Mouse (Mus musculus): ENCODE data around the gene Lrp2. TPM values are rescaled to one million over a fixed set of nuclear protein-coding genes. Genes with fewer than 3 reads are reported as not detected.

The Lrp2 gene
- total RNA-seq, 1 experiment, result 124 TPM

- TF ChIP-seq ZNF384 (IDR thresholded peaks at IDR 0.05; ENCODE audit: low read depth, low read length), result no peak
- no peak for TF ChIP-seq HCFC1 (IDR thresholded peaks at IDR 0.05; ENCODE audit: borderline replicate concordance, insufficient read depth, low read length)
- no peak for TF ChIP-seq CHD2 (IDR thresholded peaks at IDR 0.05; ENCODE audit: low read depth, low read length)
- no peak for TF ChIP-seq ZC3H11A (IDR thresholded peaks at IDR 0.05; ENCODE audit: borderline replicate concordance, low read depth, low read length)
- no peak for TF ChIP-seq MAFK (IDR thresholded peaks at IDR 0.05; ENCODE audit: insufficient read depth, low read depth, low read length)
- Histone ChIP-seq H3K9ac (ENCODE audit: insufficient read depth, low read depth, low read length, poor library complexity, severe bottlenecking) (no peak overlapping the region), H3K4me3 (ENCODE audit: insufficient read depth in 1 of 2, low read depth in 1 of 2, low read length in 2 of 2, poor library complexity in 1 of 2, severe bottlenecking in 1 of 2) (no peak overlapping the region), H3K4me1 (ENCODE audit: control insufficient read depth in 2 of 2, insufficient read depth in 2 of 2, low read length in 2 of 2, poor library complexity in 1 of 2) (no peaks in the 10 kb centered on the region), H3K27ac (ENCODE audit: insufficient read depth, low read depth, low read length, poor library complexity, severe bottlenecking) (no peak overlapping the region), H3K36me3 (ENCODE audit: control insufficient read depth, insufficient read depth, low read length, poor library complexity, severe bottlenecking) (peaks cover 12% of the 10 kb centered on the region; the same call in 1 of the 2 replicates), H3K9me3 (ENCODE audit: control insufficient read depth, insufficient read depth, low read depth, low read length) (no peaks in the 10 kb centered on the region)
- in situ Hi-C loops (cut with MboI; ENCODE audit: low sequenced_read_pairs in 2 of 2, unreplicated experiment in 2 of 2), result no loop called here
- DNase-seq (ENCODE audit: low read depth, low spot score), result no peak
Measured at GRCm38 (mm10) chr2:69471837-69472236, 114.0 kb downstream of the Lrp2 start.

- Histone ChIP-seq H3K4me1 (ENCODE audit: control insufficient read depth in 2 of 2, insufficient read depth in 2 of 2, low read length in 2 of 2, poor library complexity in 1 of 2) (no peaks in the 10 kb centered on the region), H3K9me3 (ENCODE audit: control insufficient read depth, insufficient read depth, low read depth, low read length) (no peaks in the 10 kb centered on the region), H3K4me3 (ENCODE audit: insufficient read depth in 1 of 2, low read depth in 1 of 2, low read length in 2 of 2, poor library complexity in 1 of 2, severe bottlenecking in 1 of 2) (no peak overlapping the region), H3K36me3 (ENCODE audit: control insufficient read depth, insufficient read depth, low read length, poor library complexity, severe bottlenecking) (peaks cover 19% of the 10 kb centered on the region; the same call in 1 of the 2 replicates), H3K9ac (ENCODE audit: insufficient read depth, low read depth, low read length, poor library complexity, severe bottlenecking) (no peak overlapping the region), H3K27ac (ENCODE audit: insufficient read depth, low read depth, low read length, poor library complexity, severe bottlenecking) (no peak overlapping the region)
- DNase-seq (ENCODE audit: low read depth, low spot score), result no peak
- TF ChIP-seq ZNF384 (IDR thresholded peaks at IDR 0.05; ENCODE audit: low read depth, low read length) (no peak), HCFC1 (IDR thresholded peaks at IDR 0.05; ENCODE audit: borderline replicate concordance, insufficient read depth, low read length) (no peak), MAFK (IDR thresholded peaks at IDR 0.05; ENCODE audit: insufficient read depth, low read depth, low read length) (no peak), CHD2 (IDR thresholded peaks at IDR 0.05; ENCODE audit: low read depth, low read length) (no peak), ZC3H11A (IDR thresholded peaks at IDR 0.05; ENCODE audit: borderline replicate concordance, low read depth, low read length) (no peak)
- in situ Hi-C loops (cut with MboI; ENCODE audit: low sequenced_read_pairs in 2 of 2, unreplicated experiment in 2 of 2), result no loop called here
Measured at GRCm38 (mm10) chr2:69463609-69464008, 122.3 kb downstream of the Lrp2 start.

GRCm38 (mm10) chr2:69459481-69459880, 126.4 kb downstream of the Lrp2 start:
- no peak overlapping the region for H3K27ac ChIP-seq (ENCODE audit: insufficient read depth, low read depth, low read length, poor library complexity, severe bottlenecking)
- TF ChIP-seq CHD2 (IDR thresholded peaks at IDR 0.05; ENCODE audit: low read depth, low read length) (no peak), HCFC1 (IDR thresholded peaks at IDR 0.05; ENCODE audit: borderline replicate concordance, insufficient read depth, low read length) (no peak), ZC3H11A (IDR thresholded peaks at IDR 0.05; ENCODE audit: borderline replicate concordance, low read depth, low read length) (no peak), ZNF384 (IDR thresholded peaks at IDR 0.05; ENCODE audit: low read depth, low read length) (no peak), MAFK (IDR thresholded peaks at IDR 0.05; ENCODE audit: insufficient read depth, low read depth, low read length) (no peak)
- no peaks in the 10 kb centered on the region for H3K4me1 ChIP-seq (ENCODE audit: control insufficient read depth in 2 of 2, insufficient read depth in 2 of 2, low read length in 2 of 2, poor library complexity in 1 of 2)
- no peak overlapping the region for H3K9ac ChIP-seq (ENCODE audit: insufficient read depth, low read depth, low read length, poor library complexity, severe bottlenecking)
- no peak overlapping the region for H3K4me3 ChIP-seq (ENCODE audit: insufficient read depth in 1 of 2, low read depth in 1 of 2, low read length in 2 of 2, poor library complexity in 1 of 2, severe bottlenecking in 1 of 2)
- DNase-seq (ENCODE audit: low read depth, low spot score), result no peak
- peaks cover 26% of the 10 kb centered on the region; the same call in 1 of the 2 replicates for H3K36me3 ChIP-seq (ENCODE audit: control insufficient read depth, insufficient read depth, low read length, poor library complexity, severe bottlenecking)
- in situ Hi-C loops (cut with MboI; ENCODE audit: low sequenced_read_pairs in 2 of 2, unreplicated experiment in 2 of 2), result no loop called here
- H3K9me3 ChIP-seq (ENCODE audit: control insufficient read depth, insufficient read depth, low read depth, low read length), result no peaks in the 10 kb centered on the region

GRCm38 (mm10) chr2:69451128-69451527, 134.7 kb downstream of the Lrp2 start:
- no peak for DNase-seq (ENCODE audit: low read depth, low spot score)
- Histone ChIP-seq H3K27ac (ENCODE audit: insufficient read depth, low read depth, low read length, poor library complexity, severe bottlenecking) (no peak overlapping the region), H3K4me1 (ENCODE audit: control insufficient read depth in 2 of 2, insufficient read depth in 2 of 2, low read length in 2 of 2, poor library complexity in 1 of 2) (no peaks in the 10 kb centered on the region), H3K4me3 (ENCODE audit: insufficient read depth in 1 of 2, low read depth in 1 of 2, low read length in 2 of 2, poor library complexity in 1 of 2, severe bottlenecking in 1 of 2) (no peak overlapping the region), H3K9ac (ENCODE audit: insufficient read depth, low read depth, low read length, poor library complexity, severe bottlenecking) (no peak overlapping the region), H3K9me3 (ENCODE audit: control insufficient read depth, insufficient read depth, low read depth, low read length) (no peaks in the 10 kb centered on the region), H3K36me3 (ENCODE audit: control insufficient read depth, insufficient read depth, low read length, poor library complexity, severe bottlenecking) (peaks cover 14% of the 10 kb centered on the region; the same call in 1 of the 2 replicates)
- in situ Hi-C loops (cut with MboI; ENCODE audit: low sequenced_read_pairs in 2 of 2, unreplicated experiment in 2 of 2), result no loop called here
- TF ChIP-seq CHD2 (IDR thresholded peaks at IDR 0.05; ENCODE audit: low read depth, low read length), result no peak
- TF ChIP-seq ZC3H11A (IDR thresholded peaks at IDR 0.05; ENCODE audit: borderline replicate concordance, low read depth, low read length), result no peak
- TF ChIP-seq HCFC1 (IDR thresholded peaks at IDR 0.05; ENCODE audit: borderline replicate concordance, insufficient read depth, low read length), result no peak
- no peak for TF ChIP-seq ZNF384 (IDR thresholded peaks at IDR 0.05; ENCODE audit: low read depth, low read length)
- no peak for TF ChIP-seq MAFK (IDR thresholded peaks at IDR 0.05; ENCODE audit: insufficient read depth, low read depth, low read length)

- no peak overlapping the region for H3K27ac ChIP-seq (ENCODE audit: insufficient read depth, low read depth, low read length, poor library complexity, severe bottlenecking)
- H3K4me3 ChIP-seq (ENCODE audit: insufficient read depth in 1 of 2, low read depth in 1 of 2, low read length in 2 of 2, poor library complexity in 1 of 2, severe bottlenecking in 1 of 2), result no peak overlapping the region
- no peaks in the 10 kb centered on the region for H3K4me1 ChIP-seq (ENCODE audit: control insufficient read depth in 2 of 2, insufficient read depth in 2 of 2, low read length in 2 of 2, poor library complexity in 1 of 2)
- H3K36me3 ChIP-seq (ENCODE audit: control insufficient read depth, insufficient read depth, low read length, poor library complexity, severe bottlenecking), result peaks cover 6% of the 10 kb centered on the region; the same call in 1 of the 2 replicates
- in situ Hi-C loops (cut with MboI; ENCODE audit: low sequenced_read_pairs in 2 of 2, unreplicated experiment in 2 of 2), result no loop called here
- TF ChIP-seq ZNF384 (IDR thresholded peaks at IDR 0.05; ENCODE audit: low read depth, low read length) (no peak), CHD2 (IDR thresholded peaks at IDR 0.05; ENCODE audit: low read depth, low read length) (no peak), HCFC1 (IDR thresholded peaks at IDR 0.05; ENCODE audit: borderline replicate concordance, insufficient read depth, low read length) (no peak), MAFK (IDR thresholded peaks at IDR 0.05; ENCODE audit: insufficient read depth, low read depth, low read length) (no peak), ZC3H11A (IDR thresholded peaks at IDR 0.05; ENCODE audit: borderline replicate concordance, low read depth, low read length) (no peak)
- H3K9me3 ChIP-seq (ENCODE audit: control insufficient read depth, insufficient read depth, low read depth, low read length), result no peaks in the 10 kb centered on the region
- H3K9ac ChIP-seq (ENCODE audit: insufficient read depth, low read depth, low read length, poor library complexity, severe bottlenecking), result no peak overlapping the region
- no peak for DNase-seq (ENCODE audit: low read depth, low spot score)
Measured at GRCm38 (mm10) chr2:69448581-69448980, 137.3 kb downstream of the Lrp2 start.
